Mouse (Mus musculus) cortical plate, adult 2 months (tissue): ENCODE results near the gene Urad.

ENCODE experiments used
- CTCF ChIP-seq: fragments of 200-500 bp; IDR thresholded peaks from 2 replicates; pipeline ENCODE4 v1.5.1; 2011; ENCODE audit warnings: mild to moderate bottlenecking, control low read depth, low read length; ENCODE audit not compliant: insufficient read depth; ENCODE audit errors: extremely low read depth
- POLR2A ChIP-seq: fragments of 200-500 bp; IDR thresholded peaks from 2 replicates; pipeline ENCODE4 v1.6.1; 2011; ENCODE audit warnings: mild to moderate bottlenecking, low read length, control low read depth; ENCODE audit not compliant: insufficient read depth; ENCODE audit errors: extremely low read depth

DNA sequence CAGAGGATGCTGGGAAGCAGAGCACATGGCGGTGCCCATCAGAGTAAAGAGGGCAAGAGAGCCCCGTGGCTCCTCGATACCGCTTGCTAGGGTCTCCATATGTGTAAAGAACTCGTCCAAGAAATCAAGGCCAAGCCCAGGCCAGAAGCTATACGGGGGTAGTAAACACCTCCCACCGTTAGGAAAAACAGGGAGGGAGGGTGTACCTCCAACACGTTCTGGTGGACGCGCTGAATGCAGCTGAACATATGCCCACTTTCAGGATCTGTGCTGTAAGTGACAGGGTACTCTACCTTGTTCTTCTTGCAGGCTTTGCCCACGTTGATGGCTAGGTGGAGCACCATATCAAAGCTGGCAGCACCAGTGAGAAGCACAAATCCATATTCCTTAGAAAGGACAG, 3.7 kb upstream of the Urad start:
- no peak for TF ChIP-seq POLR2A
- TF ChIP-seq CTCF, result no peak
